Mouse (Mus musculus) frontal cortex, adult (tissue): ENCODE results near the gene Agap3.

Source experiments
- ATAC-seq: cut with Nextera tagmentation; 2 replicates; pipeline ENCODE4 v1.9.2; 2017; ENCODE audit warnings: mild to moderate bottlenecking, moderate library complexity, mixed read lengths; ENCODE audit not compliant: low TSS enrichment

Agap3 gene

GRCm38 (mm10) chr5:24474723-24475261 lies 22.8 kb downstream of the Agap3 start:
- peak; percentile 75 for ATAC-seq

GRCm38 (mm10) chr5:24475476-24476241 lies 23.7 kb downstream of the Agap3 start:
- no peak for ATAC-seq

GRCm38 (mm10) chr5:24477909-24478308 lies 25.9 kb downstream of the Agap3 start:
- no peak for ATAC-seq

GRCm38 (mm10) chr5:24481647-24482046 lies 29.7 kb downstream of the Agap3 start:
- ATAC-seq, result peak; percentile 21; the same call in 1 of the 2 replicates

- ATAC-seq, result no peak
These were observed 30.5 kb downstream of the Agap3 start for GRCm38 (mm10) chr5:24482247-24483079.

GRCm38 (mm10) chr5:24483326-24483725 lies 31.3 kb downstream of the Agap3 start:
- peak; percentile 54 for ATAC-seq

- no peak for ATAC-seq
These were observed 33.0 kb downstream of the Agap3 start for GRCm38 (mm10) chr5:24484963-24485362.

- ATAC-seq, result peak; percentile 45
These were observed 34.1 kb downstream of the Agap3 start for GRCm38 (mm10) chr5:24486097-24486496.

- ATAC-seq, result no peak
These were observed 34.8 kb downstream of the Agap3 start for GRCm38 (mm10) chr5:24486738-24487137.

- ATAC-seq, result no peak
These were observed 38.5 kb downstream of the Agap3 start for GRCm38 (mm10) chr5:24490413-24490920.

GRCm38 (mm10) chr5:24492546-24493285 lies 40.7 kb downstream of the Agap3 start:
- ATAC-seq, result no peak

GRCm38 (mm10) chr5:24495019-24495418 lies 43.0 kb downstream of the Agap3 start:
- no peak for ATAC-seq

- peak; percentile 74 for ATAC-seq
These were observed 44.8 kb downstream of the Agap3 start for GRCm38 (mm10) chr5:24496756-24497155.

- ATAC-seq, result no peak
These were observed 45.5 kb downstream of the Agap3 start for GRCm38 (mm10) chr5:24497526-24497925.

- ATAC-seq, result peak; percentile 53
These were observed 47.1 kb downstream of the Agap3 start for GRCm38 (mm10) chr5:24499113-24499512.

- no peak for ATAC-seq
These were observed 48.9 kb downstream of the Agap3 start for GRCm38 (mm10) chr5:24500851-24501250.

GRCm38 (mm10) chr5:24502786-24503185 lies 50.8 kb downstream of the Agap3 start:
- no peak for ATAC-seq

- ATAC-seq, result no peak
These were observed 53.5 kb downstream of the Agap3 start for GRCm38 (mm10) chr5:24505513-24505912.

- ATAC-seq, result no peak
These were observed 56.4 kb downstream of the Agap3 start for GRCm38 (mm10) chr5:24508406-24508805.

GRCm38 (mm10) chr5:24510635-24511034 lies 58.7 kb downstream of the Agap3 start:
- ATAC-seq, result peak; percentile 65

GRCm38 (mm10) chr5:24512271-24512670 lies 60.3 kb downstream of the Agap3 start:
- no peak for ATAC-seq

GRCm38 (mm10) chr5:24521366-24521765 lies 69.4 kb downstream of the Agap3 start:
- no peak for ATAC-seq
